Mouse (Mus musculus) myocyte (in vitro differentiated cells): ENCODE data around the gene Mxd3. TPM values are rescaled to one million over a fixed set of nuclear protein-coding genes. Genes with fewer than 3 reads are reported as not detected.

Experiments
- H3K27me3 ChIP-seq: one replicate; pipeline ENCODE4 v1.6.1; 2011; ENCODE audit not compliant: control insufficient read depth, insufficient read depth, insufficient read length
- H3K36me3 ChIP-seq: one replicate; pipeline ENCODE4 v1.6.1; 2011; ENCODE audit not compliant: control insufficient read depth, insufficient read depth
- H3K4me2 ChIP-seq: one replicate; pipeline ENCODE4 v1.6.1; 2011; ENCODE audit warnings: low read depth, control low read depth
- H3K4me3 ChIP-seq: one replicate; pipeline ENCODE4 v1.5.1; 2011; ENCODE audit warnings: mild to moderate bottlenecking, control low read depth, moderate library complexity
- H3K79me2 ChIP-seq: one replicate; pipeline ENCODE4 v1.6.1; 2011; ENCODE audit not compliant: control insufficient read depth, insufficient read depth
- H3ac ChIP-seq: one replicate; pipeline ENCODE4 v1.6.1; 2011; ENCODE audit not compliant: control insufficient read depth, insufficient read length
- CEBPB ChIP-seq: IDR thresholded peaks from 2 replicates; pipeline ENCODE4 v1.6.1; 2011; ENCODE audit warnings: mild to moderate bottlenecking, moderate library complexity; ENCODE audit not compliant: poor library complexity, insufficient read depth, severe bottlenecking
- E2F4 ChIP-seq: IDR thresholded peaks from one replicate; pipeline ENCODE4 v1.6.1; 2011; ENCODE audit warnings: mild to moderate bottlenecking, control low read depth, moderate library complexity; ENCODE audit not compliant: insufficient read depth
- MAX ChIP-seq: IDR thresholded peaks from one replicate; pipeline ENCODE4 v1.6.1; 2011; ENCODE audit warnings: low read depth, mild to moderate bottlenecking, control low read depth
- MYOD1 ChIP-seq, 3 experiments: IDR thresholded peaks; one replicate each; pipeline ENCODE4 v1.6.1; 2011; ENCODE audit warnings: control low read depth in 2 of 3, low read depth in 2 of 3, mild to moderate bottlenecking in 2 of 3, moderate library complexity in 1 of 3; ENCODE audit not compliant: insufficient read length in 2 of 3, control insufficient read depth in 1 of 3
- MYOG ChIP-seq, 3 experiments: IDR thresholded peaks; one replicate each; pipeline ENCODE4 v1.6.1; 2011; ENCODE audit warnings: control low read depth in 2 of 3, low read depth in 2 of 3, mild to moderate bottlenecking in 2 of 3; ENCODE audit not compliant: insufficient read length in 2 of 3, control insufficient read depth in 1 of 3, insufficient read depth in 1 of 3
- POLR2A ChIP-seq: IDR thresholded peaks from one replicate; pipeline ENCODE4 v1.6.1; 2011; ENCODE audit warnings: low read depth, mild to moderate bottlenecking, control low read depth, moderate library complexity; ENCODE audit not compliant: insufficient read length
- POLR2AphosphoS2 ChIP-seq: IDR thresholded peaks from one replicate; pipeline ENCODE4 v1.6.1; 2011; ENCODE audit warnings: low read depth, control low read depth; ENCODE audit not compliant: insufficient read length
- REST ChIP-seq: IDR thresholded peaks from one replicate; pipeline ENCODE4 v1.6.1; 2011; ENCODE audit warnings: mild to moderate bottlenecking, control low read depth, moderate library complexity; ENCODE audit not compliant: insufficient read depth, insufficient read length
- SRF ChIP-seq: IDR thresholded peaks from one replicate; pipeline ENCODE4 v1.6.1; 2011; ENCODE audit warnings: low read depth; ENCODE audit not compliant: control insufficient read depth, insufficient read length
- TCF12 ChIP-seq: IDR thresholded peaks from one replicate; pipeline ENCODE4 v1.6.1; 2011; ENCODE audit warnings: mild to moderate bottlenecking, control low read depth; ENCODE audit not compliant: poor library complexity, insufficient read depth, severe bottlenecking
- TCF3 ChIP-seq: IDR thresholded peaks from one replicate; pipeline ENCODE4 v1.6.1; 2011; ENCODE audit warnings: low read depth, control low read depth; ENCODE audit not compliant: insufficient read length
- USF1 ChIP-seq: IDR thresholded peaks from one replicate; pipeline ENCODE4 v1.6.1; 2011; ENCODE audit warnings: low read depth, mild to moderate bottlenecking, control low read depth, moderate library complexity
- polyA plus RNA-seq: library from polyadenylated mRNA; unstranded; fragments of >200 nt; fragmentation: generic; extraction: Trizol; gene quantifications from one replicate; pipeline ENCODE4 v1.2.1, GENCODE M21; 2012; ENCODE audit warnings: missing spikeins

Mxd3 gene
- polyA plus RNA-seq, 1 experiment, result 17.0 TPM

GRCm38 (mm10) chr13:55321434-55322129 lies 8.0 kb downstream of the Mxd3 start, which contains the start of gene Rab24:
TSS of gene Rab24 (minus strand) at chr13:55321946.
- Histone ChIP-seq H3K27me3 (no peaks in the 10 kb centered on the region), H3K79me2 (peaks cover 44% of the 10 kb centered on the region), H3ac (peak within 1 kb of the TSS; percentile 86), H3K4me3 (peak within 1 kb of the TSS; percentile 91), H3K4me2 (peak within 1 kb of the TSS; percentile 91), H3K36me3 (peaks cover 8% of the 10 kb centered on the region)
- peak; percentile 96 for TF ChIP-seq USF1
- TF ChIP-seq POLR2A, result peak; percentile 96
- peak; percentile 89 for TF ChIP-seq POLR2AphosphoS2
- peak in 1 of 3 experiments; percentile 9 for TF ChIP-seq MYOD1 (IDR thresholded peaks at IDR 0.05; ENCODE audit: control insufficient read depth in 1 of 3, insufficient read length in 2 of 3, low read depth in 2 of 3)
- no peak for TF ChIP-seq TCF12

- peak within 1 kb of the TSS; percentile 91 for H3K4me3 ChIP-seq
- no peaks in the 10 kb centered on the region for H3K27me3 ChIP-seq
- H3ac ChIP-seq, result peak within 1 kb of the TSS; percentile 86
- peaks cover 44% of the 10 kb centered on the region for H3K79me2 ChIP-seq
- H3K36me3 ChIP-seq, result peaks cover 21% of the 10 kb centered on the region
- TF ChIP-seq TCF12, result no peak
- peak; percentile 29 for TF ChIP-seq POLR2AphosphoS2
- TF ChIP-seq MYOD1 (IDR thresholded peaks at IDR 0.05; ENCODE audit: control insufficient read depth in 1 of 3, insufficient read length in 2 of 3, low read depth in 2 of 3), result peak in 1 of 3 experiments; percentile 15
- H3K4me2 ChIP-seq, result peak within 1 kb of the TSS; percentile 91
These were observed 9.6 kb downstream of the Mxd3 start, which contains the start of gene Prelid1 for GRCm38 (mm10) chr13:55319931-55320533. TSS of gene Prelid1 (plus strand) at chr13:55320500.

GRCm38 (mm10) chr13:55318351-55318750 lies 11.3 kb downstream of the Mxd3 start:
- Histone ChIP-seq H3ac (no peak overlapping the region), H3K79me2 (peaks cover 36% of the 10 kb centered on the region), H3K4me3 (no peak overlapping the region), H3K36me3 (peaks cover 31% of the 10 kb centered on the region), H3K4me2 (no peak overlapping the region), H3K27me3 (no peaks in the 10 kb centered on the region)
- TF ChIP-seq MYOD1 (IDR thresholded peaks at IDR 0.05; ENCODE audit: control insufficient read depth in 1 of 3, insufficient read length in 2 of 3, low read depth in 2 of 3) (no peak), MAX (no peak), CEBPB (no peak), TCF12 (no peak), POLR2A (no peak), REST (no peak), SRF (no peak), USF1 (no peak), TCF3 (no peak), POLR2AphosphoS2 (no peak), MYOG (IDR thresholded peaks at IDR 0.05; ENCODE audit: control insufficient read depth in 1 of 3, insufficient read depth in 1 of 3, insufficient read length in 2 of 3, low read depth in 2 of 3) (no peak), E2F4 (no peak)

- Histone ChIP-seq H3K79me2 (peaks cover 2% of the 10 kb centered on the region), H3K4me3 (no peak overlapping the region), H3K27me3 (no peaks in the 10 kb centered on the region), H3K36me3 (peaks cover 50% of the 10 kb centered on the region), H3K4me2 (no peak overlapping the region), H3ac (no peak overlapping the region)
- TF ChIP-seq USF1, result no peak
- TF ChIP-seq POLR2AphosphoS2, result peak; percentile 46
- TF ChIP-seq TCF3, result no peak
- no peak for TF ChIP-seq POLR2A
- no peak for TF ChIP-seq E2F4
- no peak for TF ChIP-seq MYOG (IDR thresholded peaks at IDR 0.05; ENCODE audit: control insufficient read depth in 1 of 3, insufficient read depth in 1 of 3, insufficient read length in 2 of 3, low read depth in 2 of 3)
- no peak for TF ChIP-seq TCF12
These were observed 14.7 kb downstream of the Mxd3 start for GRCm38 (mm10) chr13:55314891-55315412.

GRCm38 (mm10) chr13:55313051-55313450 lies 16.6 kb downstream of the Mxd3 start:
- Histone ChIP-seq H3K4me3 (no peak overlapping the region), H3ac (no peak overlapping the region), H3K4me2 (no peak overlapping the region), H3K79me2 (no peaks in the 10 kb centered on the region), H3K36me3 (peaks cover 54% of the 10 kb centered on the region), H3K27me3 (no peaks in the 10 kb centered on the region)
- TF ChIP-seq POLR2AphosphoS2 (peak; percentile 30), TCF12 (no peak), REST (no peak), SRF (no peak)
